Mouse (Mus musculus): ENCODE data around the gene 4921507P07Rik.
"Not testable (repeated sequence)": the region's sequence is repeated elsewhere in the genome, so short reads cannot be mapped to it uniquely, and the experiment has no call there.

- TF ChIP-seq POLR2A (IDR thresholded peaks at IDR 0.05; ENCODE audit: control insufficient read depth, low read depth, low read length); CTCF (IDR thresholded peaks at IDR 0.05; ENCODE audit: control insufficient read depth, insufficient read depth, insufficient replicate concordance, low read depth, low read length): not testable (repeated sequence)
Observed at GRCm38 (mm10) chr6:50618273-50618672, 21.8 kb upstream of the 4921507P07Rik start.

Measured in testis, adult 2 months (tissue).